Mouse (Mus musculus): ENCODE measurements around the gene Zfyve21.

Gene Zfyve21

GRCm38 (mm10) chr12:111813766-111814617 is at the start of gene Zfyve21, which contains the start of gene Xrcc3:
TSS of gene Zfyve21 (plus strand) at chr12:111814170.
TSS of gene Xrcc3 (minus strand) at chr12:111813873.
- DNase-seq (ENCODE audit: low spot score), result peak; percentile 99

GRCm38 (mm10) chr12:111766313-111767236 is 47.4 kb upstream of the Zfyve21 start:
- DNase-seq (ENCODE audit: low spot score), result no peak

GRCm38 (mm10) chr12:111768322-111768928 is 45.5 kb upstream of the Zfyve21 start:
- no peak for DNase-seq (ENCODE audit: low spot score)

- no peak for DNase-seq (ENCODE audit: low spot score)
Observed at GRCm38 (mm10) chr12:111769306-111769705, 44.7 kb upstream of the Zfyve21 start.

GRCm38 (mm10) chr12:111769816-111770577 is 44.0 kb upstream of the Zfyve21 start:
- DNase-seq (ENCODE audit: low spot score), result no peak

GRCm38 (mm10) chr12:111770651-111771050 is 43.3 kb upstream of the Zfyve21 start:
- DNase-seq (ENCODE audit: low spot score), result no peak

- no peak for DNase-seq (ENCODE audit: low spot score)
Observed at GRCm38 (mm10) chr12:111774156-111774555, 39.8 kb upstream of the Zfyve21 start.

GRCm38 (mm10) chr12:111774845-111775244 is 39.1 kb upstream of the Zfyve21 start:
- no peak for DNase-seq (ENCODE audit: low spot score)

- no peak for DNase-seq (ENCODE audit: low spot score)
Observed at GRCm38 (mm10) chr12:111777919-111778318, 36.1 kb upstream of the Zfyve21 start.

GRCm38 (mm10) chr12:111779544-111779943 is 34.4 kb upstream of the Zfyve21 start:
- no peak for DNase-seq (ENCODE audit: low spot score)

GRCm38 (mm10) chr12:111785174-111785573 is 28.8 kb upstream of the Zfyve21 start:
- no peak for DNase-seq (ENCODE audit: low spot score)

GRCm38 (mm10) chr12:111787015-111787414 is 27.0 kb upstream of the Zfyve21 start:
- no peak for DNase-seq (ENCODE audit: low spot score)

GRCm38 (mm10) chr12:111790090-111790489 is 23.9 kb upstream of the Zfyve21 start:
- no peak for DNase-seq (ENCODE audit: low spot score)

GRCm38 (mm10) chr12:111790631-111791030 is 23.3 kb upstream of the Zfyve21 start:
- DNase-seq (ENCODE audit: low spot score), result no peak

- no peak for DNase-seq (ENCODE audit: low spot score)
Observed at GRCm38 (mm10) chr12:111791474-111792104, 22.4 kb upstream of the Zfyve21 start.

- no peak for DNase-seq (ENCODE audit: low spot score)
Observed at GRCm38 (mm10) chr12:111794102-111794501, 19.9 kb upstream of the Zfyve21 start.

GRCm38 (mm10) chr12:111794526-111795179 is 19.3 kb upstream of the Zfyve21 start:
- no peak for DNase-seq (ENCODE audit: low spot score)

GRCm38 (mm10) chr12:111795180-111795895 is 18.6 kb upstream of the Zfyve21 start:
- DNase-seq (ENCODE audit: low spot score), result no peak

GRCm38 (mm10) chr12:111797251-111797650 is 16.7 kb upstream of the Zfyve21 start:
- DNase-seq (ENCODE audit: low spot score), result no peak

GRCm38 (mm10) chr12:111798493-111798892 is 15.5 kb upstream of the Zfyve21 start:
- no peak for DNase-seq (ENCODE audit: low spot score)

All from ovary, adult 18-20 months (tissue).